Mouse (Mus musculus) cerebellum, postnatal 14 days (tissue): ENCODE data around the gene Nradd.

Experiments
- DNase-seq, 2 experiments: peaks; one replicate each; pipeline ENCODE4 v3.0.0; 2021; ENCODE audit warnings: mixed read lengths in 2 of 2

Nradd gene

GRCm38 (mm10) chr9:110624361-110625166 is at the start of gene Nradd:
Gene Nradd, minus strand, starts transcription at chr9:110624452.
- DNase-seq = peak; percentile 91 to 92

- peak in 1 of 2 experiments; percentile 56 for DNase-seq
These were observed 49.0 kb upstream of the Nradd start for GRCm38 (mm10) chr9:110673107-110673752.

GRCm38 (mm10) chr9:110672462-110673106 is 48.3 kb upstream of the Nradd start:
- DNase-seq = peak in 1 of 2 experiments; percentile 54

- DNase-seq = no peak
These were observed 45.5 kb upstream of the Nradd start for GRCm38 (mm10) chr9:110669785-110670184.

- DNase-seq = no peak
These were observed 44.5 kb upstream of the Nradd start for GRCm38 (mm10) chr9:110668601-110669293.

- no peak for DNase-seq
These were observed 43.1 kb upstream of the Nradd start for GRCm38 (mm10) chr9:110667219-110667836.

- no peak for DNase-seq
These were observed 42.1 kb upstream of the Nradd start for GRCm38 (mm10) chr9:110666374-110666773.

GRCm38 (mm10) chr9:110665912-110666311 is 41.7 kb upstream of the Nradd start:
- DNase-seq = no peak

- DNase-seq = no peak
These were observed 38.6 kb upstream of the Nradd start for GRCm38 (mm10) chr9:110662844-110663243.

- DNase-seq = no peak
These were observed 36.8 kb upstream of the Nradd start for GRCm38 (mm10) chr9:110660856-110661612.

GRCm38 (mm10) chr9:110660208-110660607 is 36.0 kb upstream of the Nradd start:
- DNase-seq = no peak

GRCm38 (mm10) chr9:110659521-110659920 is 35.3 kb upstream of the Nradd start:
- no peak for DNase-seq

- no peak for DNase-seq
These were observed 33.3 kb upstream of the Nradd start for GRCm38 (mm10) chr9:110657474-110658078.

- DNase-seq = peak; percentile 96 to 97
These were observed 32.3 kb upstream of the Nradd start, which contains the start of gene Ccdc12 for GRCm38 (mm10) chr9:110656249-110657221. Gene Ccdc12, plus strand, starts transcription at chr9:110656503.

- no peak for DNase-seq
These were observed 31.4 kb upstream of the Nradd start for GRCm38 (mm10) chr9:110655651-110656007.

- DNase-seq = no peak
These were observed 30.7 kb upstream of the Nradd start for GRCm38 (mm10) chr9:110654726-110655650.

GRCm38 (mm10) chr9:110653655-110654461 is 29.6 kb upstream of the Nradd start, which contains the start of gene Nbeal2:
Gene Nbeal2, minus strand, starts transcription at chr9:110654161.
- peak; percentile 80 to 81 for DNase-seq
